Mouse (Mus musculus): ENCODE data around the gene Brms1l.

- no peak for TF ChIP-seq POLR2A (IDR thresholded peaks at IDR 0.05; ENCODE audit: insufficient read depth, low read length)
- TF ChIP-seq CTCF (IDR thresholded peaks at IDR 0.05; ENCODE audit: low read depth, low read length), result no peak
Measured at GRCm38 (mm10) chr12:55835857-55836198, 296 bp upstream of the Brms1l start.

Measured in ES-Bruce4 (cell line).